Mouse (Mus musculus) myocyte (in vitro differentiated cells): ENCODE measurements at regions not wholly inside any gene's neighbourhood (a gene's known extent, or its start where the extent isn't known, plus 50 kb on each side); places are given as distances from the start of the nearest gene placed in this dataset.

ENCODE experiments used
- MYOD1 ChIP-seq, 3 experiments: IDR thresholded peaks; one replicate each; pipeline ENCODE4 v1.6.1; 2011; ENCODE audit warnings: control low read depth in 2 of 3, low read depth in 2 of 3, mild to moderate bottlenecking in 2 of 3, moderate library complexity in 1 of 3; ENCODE audit not compliant: insufficient read length in 2 of 3, control insufficient read depth in 1 of 3
- POLR2A ChIP-seq: IDR thresholded peaks from one replicate; pipeline ENCODE4 v1.6.1; 2011; ENCODE audit warnings: low read depth, mild to moderate bottlenecking, control low read depth, moderate library complexity; ENCODE audit not compliant: insufficient read length
- POLR2AphosphoS2 ChIP-seq: IDR thresholded peaks from one replicate; pipeline ENCODE4 v1.6.1; 2011; ENCODE audit warnings: low read depth, control low read depth; ENCODE audit not compliant: insufficient read length

- TF ChIP-seq POLR2A (no peak), POLR2AphosphoS2 (no peak), MYOD1 (IDR thresholded peaks at IDR 0.05; ENCODE audit: control insufficient read depth in 1 of 3, insufficient read length in 2 of 3, low read depth in 2 of 3) (no peak)
These were observed 60.8 kb upstream of the Rasgrp1 start for GRCm38 (mm10) chr2:117403425-117404175.
